Mouse (Mus musculus): ENCODE results near the gene Tomm40.
"Not testable (repeated sequence)": the region's sequence is repeated elsewhere in the genome, so short reads cannot be mapped to it uniquely, and the experiment has no call there.

Tomm40 gene

DNA sequence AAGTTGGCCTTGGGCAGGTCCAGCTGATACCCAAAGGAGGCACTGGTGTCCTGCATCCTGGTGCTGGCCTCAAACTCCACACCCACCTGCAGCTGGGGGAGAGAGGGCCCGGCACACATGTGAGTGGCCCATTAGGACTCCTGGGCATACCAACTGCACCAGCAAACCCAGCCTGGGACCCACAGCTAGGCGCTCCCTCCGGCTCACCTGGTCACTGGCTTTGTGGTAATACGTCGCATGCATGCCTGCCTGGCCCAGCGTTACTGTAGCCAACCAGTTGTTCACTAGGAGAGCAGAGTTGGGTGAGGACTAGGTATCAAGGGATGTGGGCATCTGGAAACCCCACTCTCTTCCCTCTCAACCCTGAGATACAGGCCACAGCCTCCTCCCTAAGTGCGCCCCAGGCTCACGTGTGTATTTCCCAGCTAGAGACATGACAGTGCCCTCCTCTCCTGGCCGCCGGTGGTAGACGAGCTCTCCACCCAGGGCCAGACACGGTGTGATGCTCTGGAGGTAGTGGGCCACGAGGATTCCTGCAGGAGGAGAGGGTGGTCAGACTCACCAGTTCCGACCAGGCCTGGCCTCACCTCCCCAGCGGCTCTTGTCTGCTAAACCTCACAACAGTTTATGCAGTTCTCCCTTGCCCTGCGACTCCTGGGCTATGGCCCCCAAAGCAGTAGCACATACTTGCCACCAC, 12.2 kb downstream of the Tomm40 start:
- DNase-seq = no peak

DNA sequence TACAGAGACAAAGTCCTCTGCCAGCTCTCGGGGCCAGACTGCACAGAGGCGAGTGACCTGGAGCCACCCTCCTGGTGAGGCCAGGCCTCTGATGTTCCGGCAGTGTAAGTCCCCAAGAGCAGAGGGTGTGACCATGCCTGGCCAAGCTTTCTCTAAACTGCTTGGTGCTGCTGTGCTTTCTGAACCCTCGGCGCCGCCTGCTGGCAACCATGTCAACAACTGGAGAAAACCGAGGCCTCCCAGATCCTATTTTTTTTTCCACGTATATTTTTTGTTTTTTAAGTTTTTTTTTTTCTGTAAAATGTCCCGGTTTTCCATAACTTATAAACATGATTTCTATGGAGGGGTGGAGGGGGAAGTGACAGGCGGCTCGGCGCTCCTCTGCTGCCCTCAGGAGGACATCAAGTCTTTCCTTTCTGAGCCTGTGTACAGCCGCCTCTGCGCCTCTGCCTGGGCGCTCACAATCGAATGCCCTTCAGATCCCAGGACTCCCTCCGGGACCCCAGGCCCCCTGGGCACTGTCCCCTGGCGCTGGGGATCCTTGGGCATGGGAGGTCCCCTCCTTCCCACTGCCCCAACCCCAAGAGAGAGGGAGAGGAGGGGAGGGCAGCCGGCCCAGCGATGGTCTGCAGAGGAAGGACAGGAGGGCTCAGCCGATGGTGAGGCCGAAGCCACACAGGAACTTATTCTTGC, 14.0 kb downstream of the Tomm40 start:
- DNase-seq = no peak

DNA sequence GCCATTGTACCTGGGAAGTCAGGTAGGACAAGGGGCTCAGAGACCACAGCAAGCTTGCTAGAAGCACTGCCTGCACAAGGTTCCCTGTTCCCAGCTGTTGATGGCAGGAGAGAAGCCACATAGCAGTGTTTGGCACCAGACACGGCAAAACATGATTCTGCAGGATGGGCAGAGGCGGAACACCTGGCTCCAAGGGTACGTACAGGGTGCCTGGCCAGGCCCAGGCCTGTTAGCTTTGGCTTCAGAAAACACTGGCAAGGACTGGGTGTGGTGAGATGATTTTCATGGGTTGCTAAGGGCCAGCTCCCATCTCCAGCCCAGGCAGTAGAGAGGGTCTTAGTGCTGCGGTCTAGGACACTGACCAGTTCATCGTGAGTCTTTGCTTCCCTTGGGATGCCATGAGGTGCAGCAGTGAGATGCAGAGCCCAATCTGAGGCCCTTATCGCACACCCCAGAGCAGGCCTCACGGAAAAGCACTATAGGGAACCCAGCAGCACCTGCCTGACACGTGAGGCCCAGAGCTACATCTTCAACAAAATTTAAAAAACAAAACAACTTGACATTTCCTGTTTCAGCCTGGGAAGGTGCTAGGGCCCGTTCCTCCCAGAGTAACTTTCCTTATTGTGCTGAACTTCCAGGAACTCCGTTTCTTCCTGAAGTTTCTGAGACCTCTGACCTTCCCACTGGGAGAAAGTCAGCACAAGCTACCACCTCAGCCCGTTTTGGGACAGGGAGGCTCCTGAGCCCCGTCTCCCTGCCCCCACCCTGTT, 14.8 kb downstream of the Tomm40 start:
- no peak for DNase-seq

DNA sequence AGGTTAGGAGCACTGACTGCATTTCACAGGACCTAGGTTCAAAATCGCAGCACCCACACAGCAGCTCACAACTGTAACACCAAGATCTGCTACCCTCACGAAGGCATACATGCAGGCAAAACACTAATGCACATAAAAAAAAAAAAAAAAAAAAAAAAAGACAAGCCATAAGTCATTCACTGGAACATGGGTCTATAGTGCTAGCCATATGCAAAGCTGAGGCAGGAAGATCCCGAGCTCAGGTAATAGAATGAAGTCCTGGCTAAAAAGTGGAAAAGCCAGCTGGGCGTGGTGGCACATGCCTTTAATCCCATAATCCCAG, 15.4 kb downstream of the Tomm40 start:
- DNase-seq = no peak

DNA sequence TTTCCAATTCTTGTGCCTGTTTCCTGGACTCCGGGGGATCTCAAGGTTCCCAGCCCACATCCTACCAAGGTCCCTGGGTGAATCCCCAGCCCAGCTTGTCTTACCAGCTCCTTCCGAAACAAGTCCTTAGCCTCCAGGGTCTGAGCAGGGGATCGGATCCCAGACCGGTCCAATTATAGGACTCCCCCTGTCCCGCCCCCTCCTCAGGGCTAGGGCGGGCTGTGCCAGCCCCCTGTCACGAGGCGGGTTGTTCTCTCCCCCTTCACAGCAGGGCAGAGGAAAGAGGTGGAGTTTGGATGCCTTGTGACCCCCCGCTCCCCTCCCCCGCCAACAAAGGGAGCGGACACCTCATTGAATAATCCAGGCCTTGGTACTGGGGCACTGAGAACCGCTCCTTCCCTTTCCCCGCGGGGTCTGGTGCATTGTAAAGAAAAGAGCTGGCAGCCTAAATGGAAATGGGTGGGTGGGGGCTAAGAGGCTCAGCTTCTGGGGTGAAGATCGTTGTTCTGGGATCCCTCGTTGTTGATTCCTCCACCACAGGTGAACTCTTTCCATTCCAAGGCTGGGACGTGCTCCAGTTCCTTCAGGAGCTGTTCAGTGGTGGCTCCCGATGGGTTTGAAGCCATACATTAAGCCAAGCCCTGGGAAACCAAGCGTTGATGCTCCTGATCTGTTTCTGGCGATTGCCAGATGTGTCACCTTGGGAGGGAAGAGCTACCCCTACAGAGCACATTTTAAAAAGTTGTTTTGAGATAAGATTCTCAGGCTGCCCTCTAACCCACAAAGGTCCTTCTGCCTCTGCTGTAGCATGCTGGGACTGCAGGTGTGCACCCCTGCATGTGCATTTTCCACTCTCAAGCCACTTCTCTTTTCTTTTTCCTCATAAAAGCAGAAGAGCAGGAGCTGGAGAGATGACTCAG, 16.1 kb downstream of the Tomm40 start, which contains the start of gene Apoe:
Gene Apoe, minus strand, starts transcription at position 282 of the 920 bp plus-strand sequence.
- no peak for DNase-seq

DNA sequence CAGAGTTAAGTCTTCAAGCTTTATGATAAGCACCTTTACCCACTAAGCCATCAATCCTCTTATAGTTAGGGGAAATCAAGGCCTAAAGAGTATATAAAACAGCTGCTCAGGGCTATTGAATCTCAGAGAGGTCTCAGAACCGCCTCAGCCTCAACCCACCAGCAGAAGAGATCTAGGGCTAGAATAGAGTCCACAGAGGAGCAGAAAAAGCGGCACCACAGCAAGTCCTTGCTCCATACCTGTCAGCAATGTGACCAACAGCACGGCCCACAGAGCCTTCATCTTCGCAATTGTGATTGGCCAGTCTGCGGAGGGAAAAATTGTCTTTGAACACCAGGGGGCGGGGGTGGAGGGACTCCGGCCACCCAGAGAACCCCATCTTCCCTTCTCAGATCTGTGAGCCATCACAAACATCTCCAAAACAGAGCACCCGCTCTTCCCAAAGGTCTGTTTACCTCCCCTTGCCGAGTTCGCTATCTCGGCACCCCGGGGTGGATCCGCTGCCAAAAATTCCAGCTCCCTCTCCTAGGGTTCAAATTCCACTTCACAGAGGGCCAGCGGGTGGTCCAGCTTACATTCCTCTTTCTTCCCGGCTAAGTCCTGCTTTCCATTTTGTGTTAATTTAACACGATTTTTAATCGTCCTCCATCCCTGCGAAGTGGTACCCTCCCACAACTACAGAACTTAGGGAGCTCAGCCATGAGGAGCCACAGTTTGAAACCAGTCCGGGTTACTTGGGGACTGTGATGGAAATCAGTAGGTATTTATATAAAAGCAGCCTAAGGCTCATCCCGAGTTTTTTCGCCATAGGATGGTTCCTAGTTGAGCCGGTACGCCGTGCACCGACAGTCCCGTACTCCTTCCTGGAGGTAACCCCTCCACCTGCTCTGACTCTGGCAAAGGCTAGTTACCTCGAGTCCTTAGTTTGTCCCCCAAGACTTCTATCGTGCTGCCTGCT, 17.0 kb downstream of the Tomm40 start:
- DNase-seq = no peak

DNA sequence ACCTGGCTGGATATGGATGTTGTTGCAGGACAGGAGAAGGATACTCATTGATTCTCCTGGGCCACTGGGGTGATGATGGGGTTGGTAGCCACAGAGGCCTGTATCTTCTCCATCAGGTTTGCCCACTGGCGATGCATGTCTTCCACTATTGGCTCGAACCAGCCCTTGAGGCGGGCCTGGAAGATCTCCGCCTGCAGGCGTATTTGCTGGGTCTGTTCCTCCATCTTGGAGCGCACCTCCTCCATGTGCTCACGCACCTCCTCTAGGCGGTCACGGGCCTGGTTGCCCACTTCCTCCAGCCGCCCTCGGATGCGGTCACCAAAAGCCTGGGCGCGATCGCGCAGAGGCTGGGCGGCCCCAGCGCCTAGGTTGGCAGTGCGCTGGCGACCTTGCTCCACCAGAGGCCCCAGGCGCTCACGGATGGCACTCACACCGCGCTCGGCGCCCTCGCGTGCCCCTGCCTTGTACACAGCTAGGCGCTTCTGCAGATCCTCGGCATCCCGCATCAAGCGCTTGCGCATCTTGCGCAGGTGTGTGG, 18.8 kb downstream of the Tomm40 start:
- DNase-seq = no peak

DNA sequence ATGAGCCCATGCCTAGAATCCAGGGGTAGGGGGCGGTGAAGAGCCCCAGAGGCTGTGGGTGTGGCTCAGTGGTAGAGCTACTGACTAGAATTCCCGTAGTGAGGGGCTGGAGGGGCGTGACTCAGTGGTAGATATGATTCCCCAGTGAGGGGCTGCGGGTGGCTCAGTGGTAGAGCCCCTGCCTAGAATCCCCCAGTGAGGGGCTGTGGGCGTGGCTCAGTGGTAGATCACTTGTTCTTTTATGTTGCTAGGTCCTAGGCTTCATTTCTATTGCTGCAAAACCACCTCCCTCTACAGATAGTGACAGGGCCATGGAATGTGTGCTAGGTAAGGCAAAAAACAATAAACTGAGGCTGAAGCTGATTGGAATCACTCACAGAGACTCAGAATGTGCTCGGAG, 19.4 kb downstream of the Tomm40 start:
- no peak for DNase-seq

DNA sequence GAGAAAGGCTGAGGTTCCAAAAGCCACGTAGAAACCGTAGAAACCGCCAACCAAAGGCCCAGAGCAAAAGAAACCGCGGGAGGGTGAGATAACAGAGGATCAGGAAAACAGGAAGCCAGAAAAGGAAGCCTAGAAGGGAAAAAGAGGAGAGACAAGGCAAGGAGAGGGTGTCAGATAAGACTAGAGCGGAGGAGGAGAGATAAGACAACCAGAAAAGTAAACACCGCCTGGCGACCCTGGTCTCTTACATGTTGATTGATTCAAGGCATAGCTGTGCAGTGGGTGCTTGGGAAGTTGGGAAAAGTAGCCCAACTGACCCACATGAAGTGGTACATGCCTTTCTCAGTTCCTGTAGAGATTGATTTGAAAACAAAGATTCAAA, 20.0 kb downstream of the Tomm40 start:
- DNase-seq = no peak

DNA sequence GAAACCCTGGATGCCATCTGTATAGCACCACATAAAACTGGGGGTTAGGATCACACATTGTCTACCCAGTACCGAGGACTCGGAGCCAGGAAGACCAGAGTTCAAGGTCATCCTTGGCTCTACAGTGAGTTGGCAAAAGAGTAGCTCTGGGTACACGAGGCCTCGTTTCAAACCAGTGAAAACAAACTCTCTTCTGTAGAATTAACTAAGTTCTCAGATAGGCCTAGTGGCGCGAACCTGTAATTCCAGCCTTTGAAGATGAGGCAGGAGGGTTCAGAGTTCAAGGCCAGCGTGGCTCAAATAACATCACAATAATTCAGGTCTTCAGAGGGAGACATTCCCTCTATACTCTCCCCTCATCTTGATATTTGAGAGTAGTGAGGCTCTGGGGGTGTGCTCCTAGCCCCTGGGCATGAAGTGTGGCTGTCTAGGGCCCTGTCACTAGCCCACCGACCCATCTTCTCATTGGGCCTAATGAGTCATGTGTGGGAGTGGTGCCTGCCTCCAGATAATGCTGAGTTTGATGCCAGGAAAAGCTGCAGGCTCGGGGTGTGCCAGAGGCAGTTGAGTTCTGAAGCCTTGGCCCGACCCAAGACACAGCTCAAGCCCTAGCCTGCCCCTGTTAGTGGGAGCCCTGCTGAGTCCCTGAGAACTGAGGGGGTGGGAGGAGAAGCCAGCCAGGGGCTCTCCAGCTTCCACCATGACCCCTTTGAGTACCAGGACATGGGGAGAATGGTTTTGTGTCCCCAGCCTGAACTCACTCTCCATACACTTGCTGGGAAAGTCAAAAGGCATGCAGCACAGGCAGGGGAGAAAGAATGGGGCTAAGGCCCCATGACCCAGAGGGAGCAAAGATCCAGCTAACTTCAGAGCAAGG, 20.7 kb downstream of the Tomm40 start:
- no peak for DNase-seq

DNA sequence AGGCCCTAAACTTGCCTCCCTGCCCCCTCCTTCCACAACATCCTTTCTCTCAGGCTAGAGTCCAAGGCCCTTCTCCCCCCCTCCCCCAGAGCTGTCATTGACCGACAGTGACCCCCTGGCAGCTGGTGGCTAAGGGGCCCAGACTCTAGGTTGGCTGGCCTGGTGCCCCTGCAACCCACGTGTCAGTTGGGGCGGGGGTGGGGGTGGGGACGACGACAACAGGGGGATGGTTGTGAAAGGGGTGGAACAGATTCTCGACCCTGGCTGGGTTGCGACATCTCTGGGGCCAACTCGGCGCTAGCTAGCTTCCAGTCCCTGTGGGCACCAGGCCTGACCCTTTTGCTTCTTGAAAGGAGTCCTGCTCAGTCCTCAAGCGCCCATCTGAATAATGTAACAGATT, 21.8 kb downstream of the Tomm40 start:
- no peak for DNase-seq

DNA sequence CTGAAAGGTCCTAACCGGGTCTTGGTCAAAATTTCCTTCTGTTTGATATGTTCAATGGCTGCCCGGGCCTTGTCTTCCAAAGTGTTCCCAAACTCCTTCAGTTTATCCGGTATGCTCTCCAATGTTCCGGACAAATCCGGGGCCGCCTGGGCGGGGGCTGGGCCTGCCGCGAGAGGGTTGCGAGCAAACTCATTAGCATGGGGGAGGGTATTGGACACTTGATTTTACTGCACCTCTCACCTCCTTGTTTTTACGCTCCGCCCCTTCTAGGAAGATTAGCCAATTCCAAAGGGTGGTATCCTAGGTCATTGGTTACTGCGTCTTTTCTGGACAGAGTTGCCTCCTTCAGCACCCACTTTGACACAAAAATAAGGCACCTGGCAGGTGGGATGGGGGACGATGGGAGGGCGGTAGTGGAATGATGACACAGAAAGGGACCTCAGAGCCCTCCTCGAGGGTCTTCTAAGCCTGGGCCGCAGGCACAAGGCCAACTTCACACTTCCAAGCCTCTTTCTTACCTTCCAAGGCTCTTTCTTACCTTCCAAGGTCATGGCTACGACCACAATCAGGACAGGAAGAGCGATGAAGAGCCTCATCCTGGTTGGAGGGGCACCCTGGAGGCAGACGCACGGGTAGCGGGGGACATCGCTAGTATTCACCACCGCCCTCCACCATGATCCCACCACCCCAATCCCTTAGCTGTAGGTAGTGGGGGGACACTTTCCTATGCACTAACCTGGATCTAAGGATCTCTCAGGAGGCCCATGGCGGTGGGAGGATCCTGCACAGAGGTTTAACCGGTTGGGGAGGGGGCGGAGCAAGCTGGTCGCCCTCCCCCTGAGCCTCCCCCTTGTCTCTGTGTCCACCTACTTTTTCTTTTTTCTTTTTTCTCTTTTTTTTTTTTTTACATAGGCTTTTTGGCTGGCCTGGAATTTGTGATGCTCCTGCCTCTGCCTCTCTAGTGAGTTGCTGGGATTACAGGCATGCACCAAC, 23.1 kb downstream of the Tomm40 start, which contains the start of gene Apoc1:
Gene Apoc1, minus strand, starts transcription at position 788 of the 993 bp plus-strand sequence.
- DNase-seq = no peak

DNA sequence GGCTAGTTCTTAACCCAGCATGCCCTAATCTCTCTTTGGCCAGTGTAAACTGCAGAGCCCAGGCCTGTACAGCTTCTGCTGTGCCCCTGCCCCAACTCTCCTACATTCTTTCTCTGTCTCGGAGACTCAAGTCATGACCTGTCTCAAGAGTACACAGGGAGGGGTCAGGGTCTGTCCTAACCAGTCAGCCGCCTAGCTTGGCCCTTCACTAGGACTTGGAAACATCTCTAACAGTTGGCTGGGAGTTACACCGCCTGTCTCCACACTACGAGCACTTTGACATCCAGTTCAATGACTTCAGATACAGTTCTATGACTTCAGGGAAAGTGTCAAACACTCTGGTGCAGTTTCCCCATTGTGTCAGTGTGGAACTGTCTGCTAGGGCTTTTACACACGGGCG, 23.8 kb downstream of the Tomm40 start:
- no peak for DNase-seq

DNA sequence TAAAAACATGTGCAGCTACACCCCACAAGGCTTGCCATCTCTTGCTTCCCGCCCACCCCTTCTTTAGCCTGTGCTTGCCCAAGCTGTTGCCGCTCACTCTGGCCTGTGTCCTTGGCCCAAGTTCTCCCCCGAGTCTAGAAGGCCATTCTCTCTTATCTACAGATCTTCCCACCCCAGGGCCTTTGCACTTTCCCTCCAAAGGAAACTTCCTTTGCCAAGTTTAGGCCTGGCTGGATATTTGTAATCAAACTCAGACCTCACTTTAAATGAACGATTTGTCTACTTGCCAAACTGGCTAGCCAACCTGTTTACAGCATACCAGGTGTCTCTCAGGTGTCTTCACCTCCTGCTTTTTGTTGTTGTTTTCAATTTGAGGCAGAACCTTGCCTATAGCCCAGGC, 24.4 kb downstream of the Tomm40 start:
- DNase-seq = no peak

DNA sequence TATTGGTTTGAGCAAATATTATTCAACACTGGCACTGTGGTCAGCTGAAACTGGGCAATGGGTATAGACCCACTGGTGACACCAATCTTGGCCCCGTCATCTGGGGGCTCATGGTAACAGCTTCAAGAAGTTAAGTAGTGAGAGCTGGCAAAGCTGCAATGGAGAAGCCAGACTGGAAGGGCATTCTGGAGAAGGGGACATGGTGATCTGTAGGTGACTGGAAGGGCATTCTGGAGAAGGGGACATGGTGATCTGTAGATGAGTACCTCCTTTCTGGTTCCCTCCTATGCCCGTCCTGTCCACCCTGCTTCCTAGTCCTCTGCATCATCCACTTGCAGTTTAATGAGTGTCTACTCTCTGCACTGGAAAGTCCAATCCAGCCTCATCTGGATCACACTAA, 26.6 kb downstream of the Tomm40 start:
- DNase-seq = no peak

DNA sequence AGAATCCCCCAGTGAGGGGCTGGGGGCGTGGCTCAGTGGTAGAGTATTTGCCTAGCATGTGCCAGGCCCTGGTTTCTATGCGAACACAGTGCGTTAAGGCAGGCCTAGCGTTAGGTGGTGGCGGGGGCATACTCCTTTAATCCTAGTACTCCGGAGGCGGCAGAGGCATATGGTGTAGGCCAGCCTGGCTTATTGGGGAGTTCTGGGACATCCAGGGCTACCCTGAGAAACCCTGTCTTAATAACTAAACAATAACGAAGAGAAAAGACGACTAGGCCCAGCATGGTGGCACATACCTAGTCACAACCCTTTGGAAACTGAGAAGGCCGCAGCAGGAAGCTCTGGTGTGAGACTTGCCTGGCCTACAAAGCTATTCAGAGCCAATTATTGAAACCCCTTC, 27.1 kb downstream of the Tomm40 start:
- DNase-seq = no peak

DNA sequence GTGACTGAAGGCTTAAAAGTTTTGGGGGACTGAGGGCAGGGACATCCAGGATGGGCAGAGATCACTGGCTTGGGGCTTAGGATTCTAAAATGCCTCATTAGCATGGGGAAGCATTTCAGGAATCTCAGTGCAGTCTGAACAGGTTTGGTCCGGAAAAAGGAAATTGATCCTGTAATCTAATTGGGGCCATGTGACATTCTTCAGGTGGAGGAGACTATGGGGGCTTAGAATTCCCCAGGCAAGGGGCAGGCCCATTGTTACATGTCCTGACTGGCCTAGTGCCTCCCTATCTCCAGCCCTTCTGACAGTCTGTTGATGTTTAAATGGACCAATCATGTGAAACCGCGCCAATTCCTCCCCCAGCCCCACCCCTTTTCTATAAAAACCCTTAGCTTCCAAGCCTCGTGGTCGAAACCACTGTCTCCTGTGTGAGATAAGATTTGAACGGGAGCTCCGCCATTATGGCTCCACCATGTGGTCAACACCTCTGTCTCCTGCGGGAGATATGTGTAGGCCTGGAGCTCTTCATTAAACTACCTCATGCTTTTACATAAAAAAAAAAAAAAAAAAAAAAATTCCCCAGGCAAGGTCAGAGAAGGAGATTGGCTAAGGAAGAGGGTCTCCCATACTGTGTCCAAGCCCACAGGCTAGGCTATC, 28.2 kb downstream of the Tomm40 start:
- DNase-seq = not testable (repeated sequence)

DNA sequence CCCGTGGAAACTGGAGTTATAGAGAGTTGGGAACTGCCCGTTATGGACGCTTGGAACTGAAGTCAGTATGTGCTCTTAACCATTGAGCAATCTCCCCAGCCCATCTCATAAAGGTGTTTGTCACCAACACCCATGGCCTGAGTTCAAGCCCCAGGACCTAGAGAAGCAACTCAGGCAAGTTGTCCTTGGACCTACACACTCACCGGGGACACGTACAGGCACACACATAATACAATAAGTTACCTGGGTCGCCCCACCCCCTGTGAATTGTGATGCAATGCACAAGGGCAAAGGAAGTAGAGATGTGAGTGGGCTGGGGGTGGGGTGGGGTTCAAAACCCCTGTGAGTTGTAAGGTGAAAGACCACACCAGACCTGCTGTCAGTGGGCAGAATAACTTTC, 28.7 kb downstream of the Tomm40 start:
- DNase-seq = no peak

DNA sequence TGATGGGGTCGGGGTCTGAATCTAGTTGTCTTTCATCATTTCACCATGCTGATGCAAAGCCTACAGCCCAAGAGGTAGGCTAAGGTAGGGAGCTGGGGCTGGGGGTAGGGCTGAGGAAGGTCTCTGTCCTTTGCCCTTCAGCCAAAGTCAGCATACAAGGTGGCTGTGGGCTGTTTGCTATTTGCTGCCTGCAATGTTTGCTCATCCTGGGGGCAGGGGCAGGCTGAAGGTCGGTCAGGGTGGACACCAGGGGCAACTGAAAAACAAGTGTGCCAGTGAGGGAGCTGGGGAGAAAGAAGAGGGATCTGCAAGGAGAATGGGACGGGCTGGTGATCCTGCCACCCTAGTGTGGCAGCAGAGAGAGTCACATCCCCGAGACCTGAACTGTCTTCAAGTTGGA, 29.9 kb downstream of the Tomm40 start:
- DNase-seq = no peak
